Mouse (Mus musculus): ENCODE measurements at regions not wholly inside any gene's neighbourhood (a gene's known extent, or its start where the extent isn't known, plus 50 kb on each side); places are given as distances from the start of the nearest gene placed in this dataset.

DNA sequence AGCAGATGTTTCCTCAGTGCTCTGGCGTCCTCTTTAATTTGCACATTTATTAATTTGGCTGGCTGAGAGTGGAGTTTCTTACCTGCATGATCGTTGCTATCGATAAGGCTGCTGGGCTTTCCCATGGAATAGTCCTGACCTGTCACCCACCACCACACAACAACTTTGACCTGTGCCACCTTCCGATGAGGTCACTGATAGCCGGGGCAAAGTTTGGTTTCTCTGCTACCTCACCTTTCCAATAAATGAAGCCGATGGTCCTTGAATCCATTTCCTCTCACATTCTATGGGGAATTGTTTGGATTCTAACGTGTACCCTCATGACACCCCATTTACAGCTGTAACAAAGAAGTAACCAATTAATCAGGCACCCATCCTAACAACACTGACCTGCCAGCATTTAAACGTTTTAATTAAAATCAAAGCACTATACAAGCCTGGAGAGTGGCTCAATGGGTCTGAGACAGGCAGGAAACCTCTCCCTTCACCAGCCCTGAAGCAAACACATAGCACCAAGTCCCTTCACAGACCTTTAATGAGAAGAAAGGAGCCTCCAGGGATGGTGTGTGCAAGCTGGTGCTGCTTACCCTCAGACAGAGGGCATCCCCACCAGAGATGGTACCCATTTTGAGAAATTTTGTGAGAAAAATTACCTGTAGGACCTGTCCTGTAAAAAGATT, 278.9 kb upstream of the Pou3f3 start:
- TF ChIP-seq POLR2A (IDR thresholded peaks at IDR 0.05; ENCODE audit: low read depth, low read length) (no peak), CTCF (IDR thresholded peaks at IDR 0.05; ENCODE audit: borderline replicate concordance, insufficient read depth, low read length) (no peak)
